Mouse (Mus musculus): ENCODE results near the gene Tssk3.

- no peak for TF ChIP-seq CTCF (IDR thresholded peaks at IDR 0.05; ENCODE audit: low read depth)
- no peak for TF ChIP-seq EP300 (optimal IDR thresholded peaks at IDR 0.05)
Measured at GRCm38 (mm10) chr4:129448713-129449112, 42.1 kb downstream of the Tssk3 start.
